Mouse (Mus musculus) heart, postnatal 0 days (tissue): Measurements from ENCODE around the gene Vps18.

ENCODE experiments used
- CTCF ChIP-seq: IDR thresholded peaks from 2 replicates; pipeline ENCODE4 v1.5.1; 2016; ENCODE audit warnings: antibody characterized with exemption, control low read depth, low read depth
- EP300 ChIP-seq: IDR thresholded peaks from 2 replicates; pipeline ENCODE4 v1.6.1; 2016; ENCODE audit warnings: antibody characterized with exemption, low read depth

- TF ChIP-seq CTCF, result no peak
- TF ChIP-seq EP300, result no peak
Measured at GRCm38 (mm10) chr2:119323866-119324575, 35.5 kb downstream of the Vps18 start.
